Mouse (Mus musculus) liver, embryonic 14.5 days (tissue): ENCODE measurements around the gene Gm17324.
"Not testable (repeated sequence)": the region's sequence is repeated elsewhere in the genome, so short reads cannot be mapped to it uniquely, and the experiment has no call there.

Source experiments
- CTCF ChIP-seq: IDR thresholded peaks from 2 replicates; pipeline ENCODE4 v1.5.1; 2016; ENCODE audit warnings: antibody characterized with exemption, low read depth, control low read depth
- EP300 ChIP-seq: IDR thresholded peaks from 2 replicates; pipeline ENCODE4 v1.6.1; 2016; ENCODE audit warnings: antibody characterized with exemption, low read depth

DNA sequence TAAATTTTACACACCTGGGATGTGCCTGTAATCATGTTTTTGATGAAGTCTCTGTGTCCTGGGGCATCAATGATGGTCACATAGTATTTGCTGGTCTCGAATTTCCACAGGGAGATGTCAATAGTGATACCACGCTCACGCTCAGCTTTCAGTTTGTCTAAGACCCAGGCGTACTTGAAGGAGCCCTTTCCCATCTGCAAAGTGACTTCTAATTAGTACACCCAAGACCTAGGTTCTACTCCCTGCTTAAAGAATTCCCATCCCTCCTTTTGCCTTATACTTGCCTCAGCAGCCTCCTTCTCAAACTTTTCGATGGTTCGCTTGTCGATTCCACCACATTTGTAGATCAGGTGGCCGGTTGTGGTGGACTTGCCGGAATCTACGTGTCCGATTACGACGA is 31.6 kb upstream of the Gm17324 start:
- TF ChIP-seq CTCF, EP300: not testable (repeated sequence)
